Comparison of ENCODE assay signal across 9 mouse cellular contexts in the genomic region with DNA sequence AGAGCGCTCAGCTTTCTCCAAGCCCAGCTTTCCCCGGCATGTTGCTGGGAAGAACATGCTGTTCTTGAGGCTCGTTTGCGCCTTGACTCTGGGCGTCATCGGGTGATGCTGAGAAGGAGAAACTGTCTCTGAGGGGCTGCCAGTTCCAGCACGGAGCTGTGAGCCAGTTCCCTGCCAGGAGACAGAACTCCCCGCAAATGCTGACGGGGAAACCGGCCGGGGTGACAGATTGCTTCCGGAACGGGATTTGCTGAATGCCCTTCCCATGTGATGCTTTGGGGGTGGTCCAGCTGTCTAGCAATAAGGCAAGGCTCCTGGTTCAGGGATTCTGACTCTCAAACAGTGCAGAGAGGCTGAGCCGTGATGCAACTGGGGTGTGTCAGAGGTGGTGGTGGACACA.
DNase-seq lines count a peak whose midpoint lies in the region; ATAC-seq lines count a peak whose summit lies in the region.
"Had no signal": no experiment of that assay in that cellular context is flagged by ENCODE, and none has a peak within 500 bp of the region (broad histone marks: within the 10 kb centered on the region; RNA-seq: fewer than 3 reads in every experiment).

No protein-coding gene starts in this region.

- no peaks in the 10 kb centered on the region for H3K27me3 ChIP-seq in heart, embryonic 10.5 days (ENCODE audit: insufficient read depth, poor library complexity, severe bottlenecking)
- H3K27me3 ChIP-seq in midbrain, embryonic 14.5 days (ENCODE audit: control insufficient read depth, insufficient read depth, low read length) = no peaks in the 10 kb centered on the region
- H3K27me3 ChIP-seq in hindbrain, embryonic 12.5 days = no peaks in the 10 kb centered on the region
- H3K27me3 ChIP-seq: neural tube, embryonic 12.5 days had no signal

- no peaks in the 10 kb centered on the region for H3K9me3 ChIP-seq in heart, embryonic 10.5 days
- no peaks in the 10 kb centered on the region for H3K9me3 ChIP-seq in midbrain, embryonic 14.5 days (ENCODE audit: control insufficient read depth, low read length)
- H3K9me3 ChIP-seq in hindbrain, embryonic 12.5 days (replicated peaks) = no peaks in the 10 kb centered on the region
- H3K9me3 ChIP-seq: neural tube, embryonic 12.5 days had no signal

- DNase-seq in heart, adult 8-10 months (ENCODE audit: low spot score) = peak; percentile 38
- no peak for DNase-seq in heart, embryonic 10.5 days (ENCODE audit: low spot score)
- peak; percentile 70 to 76 for DNase-seq in cerebellum, adult 18-20 months
- peak; percentile 23 for DNase-seq in heart, postnatal 4 days
- peak; percentile 75 to 81 for DNase-seq in left cerebral cortex, postnatal 36 days (ENCODE audit: low spot score in 2 of 2)
- peak; percentile 55 for DNase-seq in testis, postnatal 10 days (ENCODE audit: low spot score)
- DNase-seq in midbrain, embryonic 14.5 days = no peak

- H3K4me1 ChIP-seq in heart, embryonic 10.5 days = peaks cover 5% of the 10 kb centered on the region; the same call in 1 of the 2 replicates
- no peaks in the 10 kb centered on the region for H3K4me1 ChIP-seq in midbrain, embryonic 14.5 days (ENCODE audit: control insufficient read depth, insufficient read depth, low read length)
- H3K4me1 ChIP-seq in hindbrain, embryonic 12.5 days = no peaks in the 10 kb centered on the region
- H3K4me1 ChIP-seq: neural tube, embryonic 12.5 days had no signal

- ATAC-seq in midbrain, embryonic 14.5 days (ENCODE audit: low FRiP score, low TSS enrichment) = no peak
- no peak for ATAC-seq in hindbrain, embryonic 12.5 days (ENCODE audit: low FRiP score)

- intact Hi-C loops in left cerebral cortex, postnatal 36 days (cut with DNase I) = no loop called here

- no peak overlapping the region for H3K4me2 ChIP-seq in midbrain, embryonic 14.5 days (ENCODE audit: low read length)
- H3K4me2 ChIP-seq in hindbrain, embryonic 12.5 days (replicated peaks) = no peak overlapping the region
- H3K4me2 ChIP-seq: neural tube, embryonic 12.5 days had no signal

- H3K27ac ChIP-seq in heart, embryonic 10.5 days = no peak overlapping the region
- H3K27ac ChIP-seq in midbrain, embryonic 14.5 days (replicated peaks; ENCODE audit: low read depth, low read length) = no peak overlapping the region
- no peak overlapping the region for H3K27ac ChIP-seq in hindbrain, embryonic 12.5 days
- H3K27ac ChIP-seq: neural tube, embryonic 12.5 days had no signal

- no peak overlapping the region for H3K9ac ChIP-seq in midbrain, embryonic 14.5 days (replicated peaks; ENCODE audit: low read length)
- H3K9ac ChIP-seq in hindbrain, embryonic 12.5 days = no peak overlapping the region
- H3K9ac ChIP-seq: neural tube, embryonic 12.5 days had no signal

- WGBS in heart, embryonic 10.5 days = 46% methylated on average over 14 of the region's 14 CpGs
- 72% methylated on average over 14 of the region's 14 CpGs for WGBS in midbrain, embryonic 14.5 days
- 64% methylated on average over 14 of the region's 14 CpGs for WGBS in hindbrain, embryonic 12.5 days

- no peaks in the 10 kb centered on the region for H3K36me3 ChIP-seq in heart, embryonic 10.5 days
- H3K36me3 ChIP-seq in midbrain, embryonic 14.5 days (ENCODE audit: control insufficient read depth, insufficient read depth, low read length) = no peaks in the 10 kb centered on the region
- no peaks in the 10 kb centered on the region for H3K36me3 ChIP-seq in hindbrain, embryonic 12.5 days
- H3K36me3 ChIP-seq: neural tube, embryonic 12.5 days had no signal

- no peak overlapping the region for H3K4me3 ChIP-seq in heart, embryonic 10.5 days
- no peak overlapping the region for H3K4me3 ChIP-seq in midbrain, embryonic 14.5 days (replicated peaks; ENCODE audit: low read depth, low read length)
- no peak overlapping the region for H3K4me3 ChIP-seq in hindbrain, embryonic 12.5 days
- H3K4me3 ChIP-seq: neural tube, embryonic 12.5 days had no signal

Comparison
In these comparisons a context has a peak if more than half of its experiments do, and no peak if none do; other contexts are left out.
1. DNase-seq: peak in heart, adult 8-10 months (single experiment), cerebellum, adult 18-20 months (2 of 2), heart, postnatal 4 days (single experiment), left cerebral cortex, postnatal 36 days (2 of 2) and testis, postnatal 10 days (single experiment); none in heart, embryonic 10.5 days (single experiment) and midbrain, embryonic 14.5 days (single experiment).